Mouse (Mus musculus) ES-CJ7 (cell line): ENCODE data around the gene Rab3c.

Experiments
- DNase-seq: peaks from one replicate; pipeline ENCODE4 v3.0.0; 2011; ENCODE audit warnings: low read depth, low spot score

Rab3c gene

DNA sequence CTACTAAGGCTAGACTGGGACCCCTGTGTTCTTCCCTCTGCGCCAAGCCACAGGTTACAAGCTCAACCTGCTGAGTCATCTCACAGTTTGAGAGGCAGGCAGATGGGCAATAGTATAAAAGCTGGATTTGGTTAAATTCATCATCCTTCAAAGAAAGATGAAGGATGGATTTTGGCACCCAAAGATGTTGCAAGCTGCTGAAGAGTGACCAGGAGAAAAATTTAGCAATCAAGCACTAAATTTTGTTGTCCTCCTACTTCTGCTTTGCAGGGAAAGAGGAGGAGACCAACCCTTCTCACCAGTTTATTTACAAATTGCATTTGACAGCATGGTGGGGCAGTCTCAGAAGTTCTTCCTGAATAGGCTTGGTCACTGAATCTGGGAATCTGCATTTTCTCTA lies 90.8 kb downstream of the Rab3c start:
- DNase-seq: no peak

DNA sequence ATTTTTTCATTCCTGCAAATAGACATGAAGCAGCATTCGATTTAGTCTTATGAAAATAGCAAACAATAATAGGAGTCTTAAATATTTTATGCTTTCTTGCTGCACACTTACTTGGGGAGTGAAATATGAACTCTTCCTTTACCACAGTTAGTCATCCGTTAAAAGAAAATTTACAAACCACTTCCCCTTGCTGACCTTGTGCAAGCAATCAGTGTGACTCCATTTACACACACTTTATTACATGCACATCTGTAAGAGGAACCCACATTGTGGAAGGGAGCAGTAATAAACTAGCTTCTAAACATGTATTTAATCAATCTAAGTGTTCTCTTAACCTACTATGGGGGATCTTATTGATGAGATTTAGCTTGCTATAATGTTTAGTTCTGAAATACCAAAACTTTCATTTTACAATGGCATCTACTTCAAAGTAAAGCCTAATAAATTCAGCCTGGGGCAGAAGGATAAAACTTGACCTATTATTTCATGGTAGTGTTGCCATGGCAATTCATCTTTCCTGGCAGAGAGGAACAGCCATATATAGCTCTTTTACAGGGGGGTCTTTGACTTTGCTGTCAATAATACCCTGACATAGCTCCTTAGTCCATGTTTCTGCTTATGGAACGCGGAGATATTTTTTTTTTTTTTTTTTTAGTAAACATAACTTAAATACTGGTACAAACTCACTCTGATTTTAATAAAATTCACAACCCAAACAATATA lies 95.7 kb downstream of the Rab3c start:
- no peak for DNase-seq

DNA sequence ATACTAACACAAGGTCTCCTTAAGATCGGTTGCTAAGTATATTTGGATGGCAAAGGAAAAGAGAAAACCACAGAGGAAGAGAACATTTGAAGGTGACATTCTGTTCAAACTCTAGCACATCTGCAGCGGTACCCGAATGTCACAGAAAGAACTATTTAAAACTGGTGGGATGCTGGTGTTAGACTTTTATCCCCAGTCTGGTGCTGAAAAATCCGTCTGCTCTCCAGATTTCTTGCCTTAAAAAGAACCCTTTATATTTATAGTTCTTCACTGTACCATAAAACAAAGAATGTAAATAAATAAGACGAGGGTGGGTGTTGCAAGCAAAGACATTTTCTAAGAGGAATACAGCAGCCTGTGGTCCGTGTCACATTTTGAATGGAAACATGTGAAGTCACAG lies 105.1 kb downstream of the Rab3c start:
- no peak for DNase-seq

DNA sequence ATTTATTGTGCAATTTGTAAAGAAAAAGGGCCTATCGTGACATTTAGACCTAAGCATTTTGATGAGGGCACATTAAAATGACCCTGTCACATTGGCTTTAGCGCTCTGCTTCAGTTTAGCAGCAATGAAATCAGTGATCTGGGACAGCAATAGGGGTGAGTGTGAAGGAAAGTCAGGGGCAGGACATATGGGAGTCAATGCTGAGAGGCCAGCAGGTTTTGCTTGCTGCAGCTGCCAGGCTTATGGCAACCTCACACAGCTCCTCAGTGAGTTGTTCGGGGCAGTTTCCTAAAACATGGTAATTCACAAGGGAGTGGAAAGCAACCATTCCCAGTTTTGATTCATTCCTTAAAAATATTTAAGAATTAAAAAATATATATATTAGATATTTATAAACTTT lies 111.1 kb downstream of the Rab3c start:
- no peak for DNase-seq

DNA sequence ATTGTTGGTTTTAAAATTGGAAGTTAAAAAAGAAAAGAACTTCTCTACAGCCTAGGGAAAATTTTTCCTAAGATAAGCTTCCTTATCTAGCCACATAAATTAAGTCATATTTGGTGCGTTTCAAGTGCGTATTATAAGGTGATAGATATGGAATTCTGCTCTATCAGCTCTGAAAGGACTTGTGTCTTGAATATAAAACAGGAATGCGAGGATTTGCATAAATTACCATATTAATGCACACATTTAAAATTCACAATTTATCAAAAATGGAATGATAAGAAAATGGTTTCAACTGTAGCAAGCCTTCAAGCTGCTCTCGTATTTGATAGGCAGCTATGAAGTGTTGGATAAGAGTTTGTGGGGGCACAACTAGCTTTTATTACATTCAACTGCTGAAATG lies 111.6 kb downstream of the Rab3c start:
- DNase-seq: no peak

DNA sequence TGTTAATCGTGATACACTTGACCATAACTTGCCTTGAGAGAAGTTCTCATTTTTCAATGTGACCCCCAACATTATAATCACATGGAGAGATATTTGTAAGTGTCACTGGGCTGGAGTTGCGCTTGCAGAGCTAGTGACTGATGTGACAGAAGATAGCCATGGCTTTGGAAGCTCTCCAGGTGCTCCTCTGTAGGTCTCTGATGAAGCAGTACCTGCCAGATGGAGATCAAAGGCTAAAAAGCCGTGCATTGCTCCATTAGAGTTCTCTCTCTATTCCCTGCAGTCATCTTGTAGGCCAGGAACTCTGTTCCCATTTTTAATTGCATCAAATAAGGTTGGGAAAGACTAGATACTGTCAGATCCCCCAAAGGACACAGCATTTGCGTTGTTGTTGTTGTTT lies 112.2 kb downstream of the Rab3c start:
- DNase-seq: no peak

DNA sequence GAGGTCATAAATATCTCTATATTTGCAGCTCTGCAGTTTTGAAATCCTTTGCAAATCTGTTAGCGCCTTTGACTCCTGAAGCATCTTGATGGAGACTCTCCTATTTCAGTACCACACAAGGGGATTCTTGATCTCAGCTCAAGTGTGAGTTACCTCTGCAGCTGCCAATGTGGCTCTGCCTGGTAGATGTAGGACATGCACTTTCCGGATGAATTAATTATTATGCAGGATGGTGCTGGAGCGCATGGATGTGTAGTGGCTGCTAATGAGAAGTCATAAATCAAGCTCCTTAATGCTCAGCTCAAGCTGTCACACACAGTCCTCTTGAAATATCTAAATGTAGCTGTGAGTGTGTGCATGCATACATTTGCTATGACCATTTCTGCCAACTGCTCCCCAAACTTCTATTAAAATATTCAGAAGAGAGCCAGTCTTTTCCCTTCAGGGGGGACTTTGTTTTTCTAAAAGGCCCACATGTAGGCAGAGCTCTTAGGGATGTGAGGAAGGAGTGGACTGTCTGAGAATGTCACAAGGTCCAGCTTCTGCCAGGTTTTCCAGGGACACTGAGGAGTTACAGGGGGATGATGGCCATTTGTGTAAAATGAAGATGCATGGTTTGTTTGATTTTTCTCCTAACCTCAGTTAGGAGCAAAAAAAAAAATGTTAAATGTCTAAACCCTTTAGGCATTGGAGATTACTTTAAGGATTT lies 114.0 kb downstream of the Rab3c start:
- DNase-seq: no peak

DNA sequence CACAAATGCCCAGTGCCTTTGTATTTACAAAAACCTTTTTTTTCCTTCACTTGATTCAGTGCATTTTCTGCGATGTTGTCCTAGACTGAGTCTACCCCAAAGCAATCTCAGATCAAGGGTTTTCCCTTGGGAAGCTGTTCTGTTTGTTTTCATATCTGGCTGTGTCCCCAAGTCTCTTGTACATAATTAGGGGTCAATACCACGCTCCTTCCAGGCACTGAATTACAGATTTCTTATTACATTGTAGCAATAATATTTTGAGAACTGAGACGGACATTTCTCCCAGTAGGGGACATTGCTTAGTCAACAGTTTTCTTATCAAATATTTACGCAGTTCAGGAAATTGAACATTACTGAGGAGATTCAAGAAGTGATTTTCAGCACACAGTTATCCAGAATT lies 120.8 kb downstream of the Rab3c start:
- DNase-seq: no peak

DNA sequence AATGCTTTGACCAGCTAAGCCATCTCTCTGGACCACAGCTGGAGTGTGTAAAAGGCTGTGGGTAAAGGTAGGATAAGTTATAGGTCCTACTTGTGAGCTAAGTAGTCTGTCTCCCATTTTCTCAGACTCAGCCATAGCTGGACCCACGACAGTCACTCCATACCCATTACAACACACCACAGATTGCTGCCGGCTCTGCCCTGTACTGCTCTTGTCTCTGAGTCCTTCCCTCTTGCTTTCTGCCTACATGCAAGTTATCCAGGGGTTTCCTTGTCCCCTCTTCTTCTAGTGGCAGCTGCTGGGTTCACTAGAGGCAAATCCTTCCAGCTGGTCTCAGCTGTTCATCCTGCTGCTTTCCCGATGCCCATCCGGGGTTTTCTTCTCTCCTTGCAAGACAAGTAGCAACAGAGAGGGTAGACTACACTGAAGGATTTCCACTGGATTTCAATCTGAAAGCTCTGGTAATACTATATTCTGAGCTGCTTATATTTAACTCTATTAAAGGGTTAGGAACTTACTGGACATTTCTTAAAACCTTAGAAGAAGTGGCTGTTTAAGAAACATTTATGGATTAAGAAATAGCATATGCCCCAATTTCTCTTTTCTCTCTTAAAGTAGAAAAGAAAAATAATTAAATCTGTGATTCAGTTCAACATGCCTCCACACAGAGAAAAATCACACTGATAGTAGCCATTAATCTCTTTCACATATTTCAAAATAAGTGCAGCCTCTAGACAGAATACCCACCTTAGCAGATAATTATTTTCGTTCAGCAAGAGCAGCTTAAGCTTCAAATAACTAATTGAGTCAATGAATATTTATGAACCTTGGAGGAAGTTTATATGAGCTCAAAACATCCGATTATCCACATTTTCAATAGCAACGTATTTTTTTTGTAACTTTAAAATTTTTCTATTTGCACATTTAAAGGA lies 121.9 kb downstream of the Rab3c start:
- no peak for DNase-seq

DNA sequence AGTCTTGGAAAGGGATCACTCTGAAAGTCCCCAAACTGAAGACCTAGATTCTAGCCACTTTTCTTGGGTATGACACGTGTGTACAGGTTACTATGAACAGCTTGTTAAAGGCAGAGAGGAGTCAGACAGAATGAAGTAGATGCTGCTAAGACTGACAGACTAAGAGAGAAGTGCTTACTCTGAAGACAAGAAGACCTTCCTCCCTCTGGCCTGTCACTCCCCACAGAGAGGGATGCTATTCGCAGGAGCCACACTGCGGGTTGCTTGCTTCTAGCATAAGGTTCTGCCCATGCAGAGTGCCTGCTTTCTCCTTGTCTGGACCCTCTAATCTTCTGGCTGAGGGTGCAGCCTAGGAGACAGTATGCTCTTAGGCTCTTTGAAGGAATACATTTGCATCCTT lies 135.3 kb downstream of the Rab3c start:
- no peak for DNase-seq

DNA sequence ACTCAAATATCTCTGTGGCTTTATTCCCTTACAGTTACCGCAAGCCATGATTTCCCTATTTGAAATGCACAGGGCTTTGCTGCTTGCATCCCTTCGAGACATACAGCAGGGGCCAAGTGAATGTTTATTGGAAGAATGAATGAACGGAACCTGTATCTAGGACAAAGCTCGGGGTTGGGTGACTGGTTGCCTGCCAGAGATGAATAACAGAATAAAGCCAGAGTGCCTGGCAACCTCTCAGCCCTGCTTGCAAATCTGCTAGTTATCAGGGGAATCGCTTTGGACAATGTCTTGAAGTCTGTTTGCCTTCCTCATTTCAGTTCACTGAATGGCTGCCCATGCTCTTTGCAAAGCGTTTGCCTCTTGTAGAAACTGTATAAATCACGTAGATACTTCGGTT lies 135.8 kb downstream of the Rab3c start:
- no peak for DNase-seq

DNA sequence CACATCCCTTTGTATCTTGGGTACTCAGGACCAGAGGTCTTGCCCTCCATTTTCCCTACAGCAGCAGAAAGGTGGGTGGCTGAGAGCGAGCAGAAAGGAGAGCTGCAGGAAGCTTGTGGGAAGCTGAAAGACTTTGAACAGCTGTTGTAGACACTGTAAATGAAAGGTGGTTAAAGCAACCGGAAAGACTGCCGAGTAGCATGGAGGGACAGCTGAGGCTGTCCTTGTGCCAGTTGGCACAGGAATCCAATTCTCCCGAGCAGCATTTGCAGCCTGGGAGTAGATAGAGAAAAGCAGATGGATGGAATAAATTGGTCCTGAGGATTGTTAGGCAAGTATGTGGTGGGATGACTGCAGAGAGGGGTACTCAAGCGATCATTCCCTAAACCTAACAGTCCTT lies 141.5 kb downstream of the Rab3c start:
- DNase-seq: no peak

DNA sequence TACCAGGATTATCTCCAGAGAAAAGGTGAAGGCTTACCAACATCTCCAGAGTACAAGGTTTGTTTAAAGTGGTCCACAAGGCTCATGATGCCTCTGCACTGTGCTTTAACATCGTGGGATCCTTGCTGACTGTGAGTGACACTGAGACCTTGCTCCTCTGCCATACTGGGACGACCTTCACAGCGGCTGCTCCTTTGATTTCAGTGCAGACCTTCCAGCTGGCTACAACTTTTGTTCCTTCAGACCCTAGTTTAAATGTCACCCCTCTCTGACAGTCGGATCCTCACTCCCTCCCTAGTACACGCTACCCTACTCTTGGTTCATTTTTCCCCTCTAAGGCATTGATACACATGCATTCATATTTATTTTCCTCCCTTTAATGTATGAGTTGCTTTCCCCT lies 142.2 kb downstream of the Rab3c start:
- DNase-seq: no peak

DNA sequence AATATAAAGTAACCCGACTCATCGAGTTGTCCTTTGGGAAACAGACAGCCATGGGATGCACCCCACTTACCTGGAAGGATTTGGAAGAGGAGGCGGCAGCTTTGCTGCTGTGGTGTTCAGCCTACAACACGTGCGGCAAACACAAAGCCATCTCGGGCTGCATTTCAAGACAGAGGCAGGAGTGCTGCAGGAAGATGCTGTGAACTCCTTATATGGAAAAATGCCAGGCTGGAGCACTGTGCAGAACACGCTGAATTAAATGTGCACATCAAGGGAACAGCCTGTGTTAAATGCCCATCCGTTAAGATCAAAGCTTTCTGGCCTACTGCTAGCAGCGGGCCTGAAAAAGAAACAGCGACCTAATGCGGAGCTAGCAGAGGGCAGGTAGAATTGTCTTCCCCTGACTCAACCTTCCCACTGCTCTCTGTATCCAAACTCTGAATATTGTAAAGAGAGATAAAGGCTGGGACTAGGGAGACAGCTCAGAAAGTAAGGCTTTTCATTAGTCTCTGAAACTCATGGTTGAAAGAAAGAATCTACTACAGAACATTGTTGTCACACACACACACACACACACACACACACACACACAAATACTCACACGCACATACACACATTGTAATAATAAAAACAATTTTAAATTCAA lies 153.1 kb downstream of the Rab3c start:
- DNase-seq: peak; percentile 4

DNA sequence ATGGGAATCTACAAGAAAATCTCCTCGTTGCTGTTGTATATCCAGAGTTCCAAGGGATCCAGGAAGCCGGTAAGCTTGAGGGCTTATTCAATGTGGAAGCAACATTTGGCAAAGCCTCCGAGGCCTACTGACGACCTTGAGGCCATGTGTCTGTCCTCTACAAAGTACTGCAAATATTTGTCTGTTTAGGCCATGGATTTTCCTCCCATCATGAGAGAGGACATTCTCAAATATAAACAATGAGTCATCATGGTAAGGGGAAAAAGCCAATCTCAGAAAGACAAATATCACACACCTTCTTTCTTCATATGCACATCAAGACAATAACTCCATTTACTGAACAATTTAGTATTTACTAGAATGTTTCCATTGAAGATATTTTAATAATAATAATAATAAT lies 158.0 kb downstream of the Rab3c start:
- no peak for DNase-seq

DNA sequence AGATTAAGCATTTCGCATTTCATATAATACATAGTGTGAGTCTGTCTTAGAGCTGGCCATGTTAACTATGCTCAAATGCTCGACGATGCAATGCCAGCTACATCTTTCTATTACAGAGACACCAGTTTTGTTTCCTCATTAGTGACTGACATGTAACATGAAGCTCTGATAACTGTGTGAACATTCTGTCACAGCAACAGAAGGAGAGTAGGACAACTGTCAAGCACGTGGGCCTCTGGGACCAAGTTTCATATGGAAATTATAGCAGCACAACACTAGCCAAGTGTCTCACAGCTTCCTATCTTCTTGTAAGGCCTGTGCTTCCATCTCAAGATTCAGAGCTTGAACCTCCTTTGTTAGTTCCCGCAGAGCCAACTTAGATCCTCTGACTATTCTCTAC lies 163.9 kb downstream of the Rab3c start:
- no peak for DNase-seq

DNA sequence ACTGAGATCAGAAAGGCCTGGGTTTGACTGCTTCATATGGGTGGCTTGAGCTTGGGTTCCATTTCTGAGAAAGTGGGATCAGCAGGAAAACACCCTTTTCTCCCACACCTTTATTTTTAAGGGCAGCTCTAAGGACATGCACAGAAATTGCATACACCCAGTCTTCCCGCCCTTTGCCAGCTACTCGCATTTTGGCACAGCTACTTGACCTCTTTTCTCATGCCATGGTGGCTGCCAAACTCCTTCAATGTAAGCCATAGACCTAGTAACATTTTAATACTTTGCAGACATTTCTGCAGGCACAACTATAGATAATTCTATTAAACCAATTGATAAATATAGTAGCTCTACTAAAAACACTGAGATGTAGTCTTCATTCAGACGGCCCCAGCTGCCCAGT lies 164.5 kb downstream of the Rab3c start:
- DNase-seq: no peak

DNA sequence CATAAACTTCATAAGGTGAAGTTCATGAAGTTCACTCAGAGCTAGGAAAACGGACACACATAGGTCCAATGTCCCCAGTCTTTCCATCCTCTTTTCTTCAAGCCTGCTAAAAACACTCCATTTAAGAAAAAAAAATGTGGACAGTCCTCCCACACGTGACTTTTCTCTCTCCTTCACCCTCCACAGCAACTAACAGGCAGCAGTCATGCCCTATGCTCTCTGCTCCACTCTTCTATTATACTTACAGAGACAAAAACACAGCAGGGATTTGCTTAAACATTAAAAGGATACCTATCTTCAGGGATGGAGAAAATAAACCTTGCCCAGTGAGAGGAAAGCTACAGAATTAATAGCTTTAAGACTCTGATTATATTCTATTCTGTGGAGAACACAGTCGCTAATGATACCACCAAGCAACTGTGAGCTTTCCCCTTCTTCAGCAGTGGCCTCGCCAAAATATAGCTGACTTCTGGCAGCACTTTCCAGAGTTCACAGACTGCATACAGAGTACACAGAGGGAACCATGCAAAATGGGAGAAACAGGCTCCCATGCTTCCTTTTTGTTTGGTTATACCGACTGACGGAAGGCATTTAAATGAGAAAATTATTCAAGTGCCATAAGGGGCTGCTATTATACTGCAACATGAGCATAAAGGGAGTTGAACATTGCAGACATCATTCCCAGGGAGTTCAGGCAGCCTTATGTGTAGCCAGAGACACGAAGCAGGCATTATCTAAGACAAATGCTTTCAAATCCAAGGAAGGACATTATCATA lies 165.7 kb downstream of the Rab3c start:
- no peak for DNase-seq

DNA sequence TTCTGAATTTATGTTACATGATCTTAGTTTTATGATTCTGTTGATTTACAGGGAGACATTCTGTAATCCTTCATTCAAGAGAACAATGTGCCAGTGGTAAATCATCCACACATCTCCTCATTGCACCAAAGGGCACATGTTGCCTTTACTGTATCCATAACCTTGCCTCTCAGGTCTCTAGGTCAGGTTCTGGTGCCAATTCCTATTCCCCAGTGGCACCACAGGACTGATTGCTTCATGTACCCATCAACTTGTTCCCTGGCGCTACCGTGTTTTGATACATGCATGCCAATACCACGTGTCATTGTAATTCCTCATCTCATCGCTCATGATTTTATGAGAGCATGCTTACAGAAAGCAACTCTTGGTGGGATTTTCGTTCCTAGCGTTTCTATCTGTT lies 167.1 kb downstream of the Rab3c start:
- no peak for DNase-seq

DNA sequence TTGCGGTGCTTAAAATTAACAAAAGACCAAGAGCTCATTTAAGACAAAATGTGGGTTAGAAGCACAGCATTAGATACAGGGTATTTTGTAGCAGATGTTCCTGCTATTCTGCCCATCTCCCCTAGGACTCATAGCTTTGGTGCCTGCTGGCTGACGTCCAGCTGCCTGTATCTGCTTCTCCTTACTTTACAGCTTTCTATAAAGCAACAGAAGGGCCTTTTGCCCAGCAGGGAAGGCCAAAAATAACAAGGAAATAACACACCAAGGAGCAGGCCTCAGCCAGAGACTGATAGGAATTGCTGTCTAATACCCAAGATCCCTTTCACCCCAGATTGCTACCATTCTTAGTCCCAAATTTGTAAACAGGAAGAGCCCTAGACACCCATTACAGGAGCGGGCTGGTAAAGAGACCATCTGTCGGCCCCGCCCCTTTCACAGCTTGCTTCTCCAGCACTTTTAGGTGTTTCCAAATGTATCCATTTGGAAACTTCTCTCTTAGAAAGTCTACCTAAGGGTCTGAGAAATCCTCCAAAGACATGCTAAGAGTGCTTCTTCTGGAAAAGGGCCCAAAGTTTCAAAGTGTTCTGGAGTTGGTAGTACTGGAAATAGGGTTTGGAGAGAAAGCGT lies 183.3 kb downstream of the Rab3c start:
- peak; percentile 5 for DNase-seq

DNA sequence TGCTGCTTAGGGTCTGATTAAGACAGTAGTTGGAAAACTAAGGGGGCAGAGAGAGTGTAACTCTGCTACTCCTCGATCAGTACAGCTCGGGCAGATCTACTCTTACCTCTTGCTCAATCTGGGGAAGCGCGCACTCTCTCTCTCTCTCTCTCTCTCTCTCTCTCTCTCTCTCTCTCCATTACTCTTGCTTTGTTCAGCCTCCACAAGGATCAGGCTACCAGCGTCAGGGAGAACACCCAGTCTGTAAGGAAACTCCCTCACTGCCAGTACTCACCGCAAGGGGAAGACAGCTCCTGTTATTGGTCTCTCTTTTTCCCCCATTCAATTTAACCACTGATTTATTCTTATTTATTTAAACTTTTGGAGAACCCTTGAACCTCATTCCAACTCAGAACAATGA lies 185.8 kb downstream of the Rab3c start:
- no peak for DNase-seq
